Comparison of ENCODE assay signal across 20 mouse cellular contexts in genomic region chr3:41018022-41018608, GRCm38 (mm10).
"Had no signal": no experiment of that assay in that cellular context is flagged by ENCODE, and none has a peak within 500 bp of the region (broad histone marks: within the 10 kb centered on the region; RNA-seq: fewer than 3 reads in every experiment).

No protein-coding gene starts in this region.

- H3K27me3 ChIP-seq: kidney, embryonic 15.5 days; limb, embryonic 13.5 days; midbrain, embryonic 12.5 days; midbrain, embryonic 15.5 days; neural tube, embryonic 12.5 days; neural tube, embryonic 15.5 days; stomach, embryonic 15.5 days had no signal

- H3K4me1 ChIP-seq: kidney, embryonic 15.5 days; limb, embryonic 10.5 days; limb, embryonic 13.5 days; midbrain, embryonic 12.5 days; midbrain, embryonic 15.5 days; neural tube, embryonic 12.5 days; neural tube, embryonic 15.5 days; stomach, embryonic 15.5 days had no signal

- H3K9ac ChIP-seq: kidney, embryonic 15.5 days; limb, embryonic 13.5 days; liver, embryonic 14.5 days; lung, embryonic 14.5 days; midbrain, embryonic 12.5 days; midbrain, embryonic 15.5 days; neural tube, embryonic 12.5 days; neural tube, embryonic 15.5 days; stomach, embryonic 15.5 days had no signal

- H3K36me3 ChIP-seq: kidney, embryonic 15.5 days; limb, embryonic 10.5 days; limb, embryonic 13.5 days; midbrain, embryonic 12.5 days; midbrain, embryonic 15.5 days; neural tube, embryonic 12.5 days; neural tube, embryonic 15.5 days; stomach, embryonic 15.5 days had no signal

- ATAC-seq: inflammation-experienced regulatory T-cells, adult 6 months; intestine, embryonic 16.5 days; lung, postnatal 0 days; midbrain, embryonic 15.5 days had no signal

- H3K4me2 ChIP-seq: kidney, embryonic 15.5 days; limb, embryonic 13.5 days; lung, embryonic 14.5 days; midbrain, embryonic 12.5 days; midbrain, embryonic 15.5 days; neural tube, embryonic 12.5 days; neural tube, embryonic 15.5 days; stomach, embryonic 15.5 days had no signal

- H3K4me3 ChIP-seq: kidney, embryonic 15.5 days; limb, embryonic 10.5 days; limb, embryonic 13.5 days; midbrain, embryonic 12.5 days; midbrain, embryonic 15.5 days; neural tube, embryonic 12.5 days; neural tube, embryonic 15.5 days; stomach, embryonic 15.5 days had no signal

- H3K9me3 ChIP-seq: kidney, embryonic 15.5 days; limb, embryonic 10.5 days; limb, embryonic 13.5 days; midbrain, embryonic 12.5 days; midbrain, embryonic 15.5 days; neural tube, embryonic 12.5 days; neural tube, embryonic 15.5 days; stomach, embryonic 15.5 days had no signal

- DNase-seq: kidney, postnatal 10 days; kidney, postnatal 4 days; lung, embryonic 14.5 days; right cerebral cortex, adult 18-20 months; right cerebral cortex, postnatal 14 days; right cerebral cortex, postnatal 4 days; thymus, postnatal 25 days had no signal

- H3K27ac ChIP-seq: kidney, embryonic 15.5 days; limb, embryonic 10.5 days; limb, embryonic 13.5 days; liver, embryonic 14.5 days; macrophage; midbrain, embryonic 12.5 days; midbrain, embryonic 15.5 days; neural tube, embryonic 12.5 days; neural tube, embryonic 15.5 days; stomach, embryonic 15.5 days had no signal
